Mouse (Mus musculus): ENCODE data around the gene Spaca4. TPM values are rescaled to one million over a fixed set of nuclear protein-coding genes. Genes with fewer than 3 reads are reported as not detected.
A peak's percentile ranks its signal among the peaks of the same experiment; 100 is the strongest.

The Spaca4 gene
- not detected in 2 replicates for polyA plus RNA-seq (2014; fragmentation: Nextera tagmentation; extraction: Ambion mirVana)

DNA sequence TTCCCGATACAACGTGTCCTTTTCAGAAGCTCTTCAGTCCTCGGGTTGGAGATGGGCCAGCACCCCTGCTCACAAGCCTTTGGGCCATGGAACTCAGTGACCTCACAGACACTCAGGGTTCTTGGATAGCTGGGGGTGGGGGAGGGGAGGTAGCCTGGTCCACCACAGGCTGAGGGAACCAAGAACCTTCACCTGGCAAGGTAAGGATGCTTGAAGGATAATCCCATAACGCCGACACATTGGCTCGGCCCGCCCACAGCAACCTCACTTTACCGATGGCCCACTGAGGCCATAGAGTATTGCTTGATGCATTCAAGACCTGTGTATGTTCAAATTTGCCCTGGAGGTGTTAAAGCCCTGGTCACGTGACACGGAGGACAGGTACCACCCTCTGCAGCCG is at the start of gene Spaca4:
Spaca4 (minus strand) TSS at position 101 of the 400 bp plus-strand sequence.
- no peak within 1 kb of the TSS for H3K4me2 ChIP-seq (replicated peaks; ENCODE audit: low read depth, low read length)
- DNase-seq (ENCODE audit: low spot score) (no peak), ATAC-seq (ENCODE audit: low FRiP score) (no peak)
- H3K4me3 ChIP-seq (ENCODE audit: low read depth, low read length), result no peak within 1 kb of the TSS
- no peak within 1 kb of the TSS for H3K27ac ChIP-seq (ENCODE audit: low read depth, low read length)
- H3K4me1 ChIP-seq (replicated peaks; ENCODE audit: control insufficient read depth, insufficient read depth, low read length), result no peaks in the 10 kb centered on the region
- no peaks in the 10 kb centered on the region for H3K27me3 ChIP-seq (ENCODE audit: control insufficient read depth, insufficient read depth, low read length)
- no peak within 1 kb of the TSS for H3K9ac ChIP-seq (ENCODE audit: low read depth, low read length)
- no peaks in the 10 kb centered on the region for H3K9me3 ChIP-seq (ENCODE audit: control insufficient read depth, low read length)
- WGBS, result 93% methylated on average over 11 of the region's 11 CpGs
- H3K36me3 ChIP-seq (ENCODE audit: control insufficient read depth, insufficient read depth, low read length), result peaks cover 10% of the 10 kb centered on the region

DNA sequence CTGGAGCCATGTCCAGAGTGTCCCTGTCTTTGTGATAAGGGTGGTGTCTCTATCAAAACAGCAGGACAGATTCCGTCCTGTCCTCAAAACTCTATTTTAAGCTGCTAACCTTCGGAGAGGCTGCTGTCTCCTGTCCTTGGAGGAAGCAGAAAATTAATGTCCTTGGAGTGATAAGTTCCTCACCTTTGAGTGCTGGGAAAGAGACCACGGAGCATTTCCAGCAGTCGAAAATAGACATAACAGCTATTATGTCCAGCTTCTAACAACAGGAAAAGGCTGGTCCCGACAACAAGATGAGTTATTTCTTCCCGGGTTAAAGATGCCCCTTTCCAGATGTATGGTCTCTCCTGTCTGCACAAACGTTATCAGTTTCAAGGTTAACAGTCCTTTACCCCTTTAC is 49.6 kb upstream of the Spaca4 start:
- 82% methylated on average over 7 of the region's 7 CpGs for WGBS
- H3K27ac ChIP-seq (ENCODE audit: low read depth, low read length), result no peak overlapping the region
- H3K9ac ChIP-seq (ENCODE audit: low read depth, low read length), result no peak overlapping the region
- ATAC-seq (ENCODE audit: low FRiP score) (no peak), DNase-seq (ENCODE audit: low spot score) (no peak)
- no peaks in the 10 kb centered on the region for H3K9me3 ChIP-seq (ENCODE audit: control insufficient read depth, low read length)
- no peaks in the 10 kb centered on the region for H3K36me3 ChIP-seq (ENCODE audit: control insufficient read depth, insufficient read depth, low read length)
- 0 out of 2 replicates have a peak, but pooled peaks cover 2% of the 10 kb centered on the region for H3K27me3 ChIP-seq (ENCODE audit: control insufficient read depth, insufficient read depth, low read length)
- H3K4me3 ChIP-seq (ENCODE audit: low read depth, low read length), result no peak overlapping the region
- H3K4me1 ChIP-seq (replicated peaks; ENCODE audit: control insufficient read depth, insufficient read depth, low read length), result no peaks in the 10 kb centered on the region
- H3K4me2 ChIP-seq (replicated peaks; ENCODE audit: low read depth, low read length), result no peak overlapping the region

DNA sequence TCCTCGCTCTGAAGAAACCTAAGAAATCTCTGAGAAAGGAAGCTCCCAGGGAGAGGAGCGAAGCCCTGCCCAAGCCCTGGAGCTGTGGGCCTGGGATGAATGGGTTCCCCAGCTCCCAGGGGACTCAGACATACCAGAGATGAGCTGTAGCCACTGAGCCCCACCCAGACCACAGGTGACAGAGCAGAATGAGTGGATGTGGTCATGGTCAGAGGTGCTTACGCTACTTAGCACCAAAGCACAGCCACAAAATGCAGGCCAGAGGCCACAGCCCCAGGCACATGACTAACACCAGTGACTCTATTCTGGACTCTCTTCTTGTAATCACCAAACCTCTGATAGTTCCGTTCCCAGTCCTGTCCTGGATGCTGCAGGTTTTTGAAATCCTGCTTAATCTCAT is 45.5 kb upstream of the Spaca4 start:
- Histone ChIP-seq H3K27me3 (ENCODE audit: control insufficient read depth, insufficient read depth, low read length) (no peaks in the 10 kb centered on the region), H3K4me3 (ENCODE audit: low read depth, low read length) (no peak overlapping the region), H3K36me3 (ENCODE audit: control insufficient read depth, insufficient read depth, low read length) (no peaks in the 10 kb centered on the region), H3K9ac (ENCODE audit: low read depth, low read length) (no peak overlapping the region), H3K4me2 (replicated peaks; ENCODE audit: low read depth, low read length) (no peak overlapping the region), H3K27ac (ENCODE audit: low read depth, low read length) (no peak overlapping the region), H3K4me1 (replicated peaks; ENCODE audit: control insufficient read depth, insufficient read depth, low read length) (no peaks in the 10 kb centered on the region), H3K9me3 (ENCODE audit: control insufficient read depth, low read length) (no peaks in the 10 kb centered on the region)
- ATAC-seq (ENCODE audit: low FRiP score), result no peak
- WGBS, result 73% methylated on average over 4 of the region's 4 CpGs
- no peak for DNase-seq (ENCODE audit: low spot score)

DNA sequence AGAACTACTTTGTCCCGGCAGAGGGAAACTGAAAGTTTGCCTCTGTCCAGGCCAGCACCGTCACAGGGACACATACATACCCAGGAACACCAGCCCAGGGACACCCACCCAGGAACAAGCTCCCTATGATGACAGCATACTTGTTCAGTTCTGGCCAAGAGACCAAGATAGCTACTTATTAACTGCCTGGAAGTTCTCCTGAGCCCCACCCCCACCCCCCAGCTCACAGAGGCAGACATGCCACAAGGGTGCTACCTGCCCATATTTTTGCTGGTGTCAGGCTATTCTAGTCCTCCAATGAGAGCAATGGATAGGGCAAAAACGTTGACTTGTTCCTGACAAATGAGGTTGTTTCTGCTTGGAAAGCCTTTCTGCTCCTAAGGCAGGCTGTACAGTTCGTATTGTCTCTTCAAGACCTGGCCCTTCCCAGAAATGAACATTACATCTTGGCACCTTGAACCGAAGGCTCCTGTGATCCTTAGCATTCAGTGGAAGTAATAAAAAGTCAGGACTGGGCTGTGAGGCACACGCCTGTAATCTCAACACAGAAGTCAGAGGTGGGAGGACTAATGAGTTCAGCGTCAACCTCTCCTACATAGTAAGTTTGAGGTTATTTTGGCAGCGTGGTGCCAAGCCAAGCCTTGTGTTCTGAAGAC is 44.9 kb upstream of the Spaca4 start:
- H3K4me3 ChIP-seq (ENCODE audit: low read depth, low read length), result no peak overlapping the region
- H3K9me3 ChIP-seq (ENCODE audit: control insufficient read depth, low read length), result no peaks in the 10 kb centered on the region
- H3K4me2 ChIP-seq (replicated peaks; ENCODE audit: low read depth, low read length), result no peak overlapping the region
- H3K9ac ChIP-seq (ENCODE audit: low read depth, low read length), result no peak overlapping the region
- WGBS, result 72% methylated on average over 8 of the region's 8 CpGs
- no peak overlapping the region for H3K27ac ChIP-seq (ENCODE audit: low read depth, low read length)
- ATAC-seq (ENCODE audit: low FRiP score) (no peak), DNase-seq (ENCODE audit: low spot score) (no peak)
- no peaks in the 10 kb centered on the region for H3K4me1 ChIP-seq (replicated peaks; ENCODE audit: control insufficient read depth, insufficient read depth, low read length)
- H3K36me3 ChIP-seq (ENCODE audit: control insufficient read depth, insufficient read depth, low read length), result no peaks in the 10 kb centered on the region
- no peaks in the 10 kb centered on the region for H3K27me3 ChIP-seq (ENCODE audit: control insufficient read depth, insufficient read depth, low read length)

DNA sequence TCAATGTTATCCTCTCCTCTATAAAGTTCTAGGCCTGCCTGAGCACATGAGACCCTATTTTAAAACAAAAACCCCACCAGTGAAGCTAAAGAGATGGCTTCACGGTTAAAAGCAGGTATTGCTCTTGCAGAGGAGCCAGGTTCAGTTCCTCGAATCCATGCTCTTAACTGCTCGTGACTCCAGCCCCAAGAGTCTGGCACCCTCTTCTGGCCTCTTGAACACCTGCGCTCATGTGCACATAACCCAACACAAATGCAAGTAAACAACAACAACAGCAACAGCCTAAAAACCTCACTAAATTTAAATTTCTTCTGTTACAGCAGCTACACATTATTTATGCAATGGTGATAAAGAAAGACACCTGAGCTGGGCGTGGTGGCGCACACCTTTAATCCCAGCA is 41.9 kb upstream of the Spaca4 start:
- no peak overlapping the region for H3K4me2 ChIP-seq (replicated peaks; ENCODE audit: low read depth, low read length)

DNA sequence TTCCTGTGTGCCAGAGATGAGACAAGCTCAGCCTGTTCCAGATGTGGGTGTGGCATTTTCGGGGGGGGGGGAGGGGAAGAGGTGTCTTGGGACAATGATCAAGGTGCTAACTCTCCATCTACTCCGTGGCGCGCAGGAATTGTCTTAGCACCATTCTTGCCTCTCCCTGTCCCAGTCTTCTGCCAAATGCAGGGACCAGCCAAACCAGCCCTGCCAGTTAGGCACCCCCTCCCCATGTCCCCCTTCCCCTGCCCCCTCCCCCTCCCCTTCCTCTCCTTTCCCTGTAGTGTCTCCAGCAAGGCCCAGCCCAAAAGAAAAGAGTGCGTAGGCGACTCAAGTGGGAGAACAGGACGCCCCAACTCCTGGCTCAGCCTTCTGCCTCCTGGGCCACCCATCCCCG is 41.2 kb upstream of the Spaca4 start:
- H3K4me1 ChIP-seq (replicated peaks; ENCODE audit: control insufficient read depth, insufficient read depth, low read length), result no peaks in the 10 kb centered on the region
- no peak for ATAC-seq (ENCODE audit: low FRiP score)
- H3K36me3 ChIP-seq (ENCODE audit: control insufficient read depth, insufficient read depth, low read length), result no peaks in the 10 kb centered on the region
- H3K27me3 ChIP-seq (ENCODE audit: control insufficient read depth, insufficient read depth, low read length), result no peaks in the 10 kb centered on the region
- no peak for DNase-seq (ENCODE audit: low spot score)
- H3K4me3 ChIP-seq (ENCODE audit: low read depth, low read length), result no peak overlapping the region
- H3K9me3 ChIP-seq (ENCODE audit: control insufficient read depth, low read length), result no peaks in the 10 kb centered on the region
- no peak overlapping the region for H3K4me2 ChIP-seq (replicated peaks; ENCODE audit: low read depth, low read length)
- no peak overlapping the region for H3K9ac ChIP-seq (ENCODE audit: low read depth, low read length)
- no peak overlapping the region for H3K27ac ChIP-seq (ENCODE audit: low read depth, low read length)
- WGBS, result 59% methylated on average over 7 of the region's 8 CpGs

More for the DNA sequence above, 41.9 kb upstream of the Spaca4 start:
- Histone ChIP-seq H3K9me3 (ENCODE audit: control insufficient read depth, low read length) (no peaks in the 10 kb centered on the region), H3K4me3 (ENCODE audit: low read depth, low read length) (no peak overlapping the region), H3K27ac (ENCODE audit: low read depth, low read length) (no peak overlapping the region), H3K27me3 (ENCODE audit: control insufficient read depth, insufficient read depth, low read length) (no peaks in the 10 kb centered on the region), H3K36me3 (ENCODE audit: control insufficient read depth, insufficient read depth, low read length) (no peaks in the 10 kb centered on the region), H3K9ac (ENCODE audit: low read depth, low read length) (no peak overlapping the region), H3K4me1 (replicated peaks; ENCODE audit: control insufficient read depth, insufficient read depth, low read length) (no peaks in the 10 kb centered on the region)
- ATAC-seq (ENCODE audit: low FRiP score), result no peak
- DNase-seq (ENCODE audit: low spot score), result no peak
- WGBS, result 94% methylated on average over 6 of the region's 6 CpGs

DNA sequence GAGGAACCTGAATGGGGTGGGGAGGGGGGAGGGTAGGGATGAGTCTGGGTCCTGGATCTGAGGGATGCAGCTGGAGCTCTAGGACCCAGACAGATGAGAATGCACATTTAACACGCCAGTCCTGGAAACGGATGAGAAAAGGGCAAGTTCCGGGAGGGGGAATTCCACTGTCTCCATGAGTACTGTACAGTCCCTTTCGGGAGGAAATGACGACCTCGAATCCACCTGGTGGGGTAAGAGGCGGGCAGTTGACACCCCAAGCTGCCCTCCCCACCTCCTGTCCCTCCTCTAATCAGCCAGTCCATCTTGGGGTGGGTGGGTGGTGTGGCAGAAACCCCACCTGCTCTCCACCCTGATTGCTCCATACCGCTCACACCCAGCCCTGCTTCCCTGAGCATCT is 40.4 kb upstream of the Spaca4 start:
- Histone ChIP-seq H3K9me3 (ENCODE audit: control insufficient read depth, low read length) (no peaks in the 10 kb centered on the region), H3K27me3 (ENCODE audit: control insufficient read depth, insufficient read depth, low read length) (no peaks in the 10 kb centered on the region), H3K36me3 (ENCODE audit: control insufficient read depth, insufficient read depth, low read length) (no peaks in the 10 kb centered on the region), H3K9ac (ENCODE audit: low read depth, low read length) (no peak overlapping the region), H3K27ac (ENCODE audit: low read depth, low read length) (no peak overlapping the region), H3K4me1 (replicated peaks; ENCODE audit: control insufficient read depth, insufficient read depth, low read length) (no peaks in the 10 kb centered on the region), H3K4me3 (ENCODE audit: low read depth, low read length) (no peak overlapping the region), H3K4me2 (replicated peaks; ENCODE audit: low read depth, low read length) (no peak overlapping the region)
- no peak for ATAC-seq (ENCODE audit: low FRiP score)
- DNase-seq (ENCODE audit: low spot score), result no peak
- WGBS, result 54% methylated on average over 8 of the region's 8 CpGs

DNA sequence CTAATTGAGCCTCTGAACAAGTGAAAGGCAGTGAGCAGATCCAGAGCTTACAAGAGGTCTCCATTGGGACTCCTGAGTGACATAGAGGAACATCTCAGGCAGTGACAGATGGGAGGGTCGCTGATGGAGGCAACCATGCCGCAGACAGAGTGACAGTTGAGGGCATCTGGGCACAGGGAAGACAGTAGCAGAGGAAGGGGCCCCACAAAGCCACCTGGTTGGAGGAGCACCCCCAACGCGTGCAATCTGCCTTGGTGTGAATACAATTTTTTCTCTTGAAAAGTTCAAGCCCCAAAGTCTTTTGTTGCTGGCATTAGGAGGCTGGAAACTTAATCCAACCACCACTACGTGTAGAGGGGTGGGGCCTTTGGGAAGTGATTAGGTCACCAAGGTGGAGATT is 34.5 kb upstream of the Spaca4 start:
- Histone ChIP-seq H3K4me1 (replicated peaks; ENCODE audit: control insufficient read depth, insufficient read depth, low read length) (no peaks in the 10 kb centered on the region; the same call in 1 of the 2 replicates), H3K36me3 (ENCODE audit: control insufficient read depth, insufficient read depth, low read length) (no peaks in the 10 kb centered on the region), H3K27ac (ENCODE audit: low read depth, low read length) (no peak overlapping the region), H3K4me2 (replicated peaks; ENCODE audit: low read depth, low read length) (no peak overlapping the region), H3K9ac (ENCODE audit: low read depth, low read length) (no peak overlapping the region), H3K4me3 (ENCODE audit: low read depth, low read length) (no peak overlapping the region), H3K9me3 (ENCODE audit: control insufficient read depth, low read length) (no peaks in the 10 kb centered on the region), H3K27me3 (ENCODE audit: control insufficient read depth, insufficient read depth, low read length) (peaks cover 15% of the 10 kb centered on the region)
- WGBS, result 75% methylated on average over 5 of the region's 5 CpGs
- ATAC-seq (ENCODE audit: low FRiP score), result no peak
- no peak for DNase-seq (ENCODE audit: low spot score)

DNA sequence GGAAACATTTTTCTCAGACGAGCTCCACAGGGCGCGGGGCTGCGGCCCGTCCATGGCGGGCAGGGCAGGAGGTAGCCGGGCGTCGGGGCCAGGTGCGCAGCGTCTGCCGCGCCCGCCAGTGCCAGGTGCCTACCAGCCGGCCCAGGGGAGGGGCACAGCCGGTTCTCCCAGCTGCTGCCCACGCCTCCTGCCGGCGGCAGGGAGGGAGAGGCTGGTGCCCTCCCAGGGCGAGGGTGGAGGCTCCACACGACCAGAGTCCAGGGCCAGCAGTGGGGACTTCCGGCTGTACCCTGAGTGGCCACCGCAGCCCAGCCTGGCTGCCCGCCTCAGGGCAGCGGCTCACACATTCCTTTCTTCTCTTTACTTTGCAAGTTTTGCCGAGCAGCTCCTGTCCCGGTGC is 33.8 kb upstream of the Spaca4 start:
- Histone ChIP-seq H3K9ac (ENCODE audit: low read depth, low read length) (no peak overlapping the region), H3K36me3 (ENCODE audit: control insufficient read depth, insufficient read depth, low read length) (no peaks in the 10 kb centered on the region)
- peak; percentile 27 for DNase-seq (ENCODE audit: low spot score)

More for the DNA sequence above, 33.8 kb upstream of the Spaca4 start:
- H3K4me2 ChIP-seq (replicated peaks; ENCODE audit: low read depth, low read length), result peak overlapping the region; percentile 30
- no peak for ATAC-seq (ENCODE audit: low FRiP score)
- peak overlapping the region; percentile 14 for H3K4me3 ChIP-seq (ENCODE audit: low read depth, low read length)
- 9% methylated on average over 27 of the region's 27 CpGs for WGBS
- H3K27me3 ChIP-seq (ENCODE audit: control insufficient read depth, insufficient read depth, low read length), result peaks cover 15% of the 10 kb centered on the region
- no peaks in the 10 kb centered on the region; the same call in 1 of the 2 replicates for H3K4me1 ChIP-seq (replicated peaks; ENCODE audit: control insufficient read depth, insufficient read depth, low read length)
- no peaks in the 10 kb centered on the region for H3K9me3 ChIP-seq (ENCODE audit: control insufficient read depth, low read length)
- no peak overlapping the region for H3K27ac ChIP-seq (ENCODE audit: low read depth, low read length)

Measured in hindbrain, embryonic 11.5 days (tissue).